Mouse (Mus musculus) G1E (cell line): Measurements from ENCODE around the gene Slc22a19.

Experiments
- CTCF ChIP-seq: IDR thresholded peaks from 2 replicates; pipeline ENCODE4 v1.5.1; 2012; ENCODE audit warnings: low read depth, low read length, inconsistent platforms, mixed read lengths
- GATA1 ChIP-seq: IDR thresholded peaks from 2 replicates; pipeline ENCODE4 v1.6.1; 2012; ENCODE audit warnings: borderline replicate concordance, low read length, inconsistent platforms, mixed read lengths

- no peak for TF ChIP-seq CTCF
- no peak for TF ChIP-seq GATA1
Observed at GRCm38 (mm10) chr19:7729543-7729942, 18.4 kb upstream of the Slc22a19 start.
